Comparison of ENCODE assay signal across 8 mouse cellular contexts in the genomic region with DNA sequence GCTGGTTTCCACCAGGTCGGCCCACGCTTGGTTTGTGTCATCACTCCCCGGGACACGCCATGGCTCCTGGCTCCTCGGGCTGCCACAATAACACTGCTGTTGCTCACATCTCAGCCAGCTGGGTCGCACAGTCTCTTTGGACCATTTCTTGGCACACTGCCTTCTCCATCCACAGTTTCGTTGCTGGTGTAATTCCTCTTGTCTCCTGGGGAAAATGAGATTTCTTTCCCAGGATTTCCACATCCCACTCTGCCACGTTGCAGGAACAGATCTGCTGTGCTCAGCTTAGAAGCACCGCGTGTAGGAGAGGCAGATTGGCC. TPM values are rescaled to one million over a fixed set of nuclear protein-coding genes. Genes with fewer than 3 reads are reported as not detected.
DNase-seq lines count a peak whose midpoint lies in the region; ATAC-seq and TF ChIP-seq lines count a peak whose summit lies in the region.

No protein-coding gene starts in this region.

- peaks cover 28% of the 10 kb centered on the region for H3K4me1 ChIP-seq in erythroblast, embryonic 14.5 days (ENCODE audit: control insufficient read depth)
- peaks cover 24% of the 10 kb centered on the region for H3K4me1 ChIP-seq in embryonic facial prominence, embryonic 10.5 days
- no peaks in the 10 kb centered on the region for H3K4me1 ChIP-seq in intestine, postnatal 0 days (replicated peaks; ENCODE audit: control insufficient read depth, insufficient read depth, low read length)
- peaks cover 17% of the 10 kb centered on the region for H3K4me1 ChIP-seq in limb, embryonic 15.5 days
- peaks cover 18% of the 10 kb centered on the region for H3K4me1 ChIP-seq in neural tube, embryonic 12.5 days

- no peaks in the 10 kb centered on the region for H3K9me3 ChIP-seq in erythroblast, embryonic 14.5 days (ENCODE audit: control insufficient read depth, low read length)
- H3K9me3 ChIP-seq in embryonic facial prominence, embryonic 10.5 days = no peaks in the 10 kb centered on the region
- no peaks in the 10 kb centered on the region for H3K9me3 ChIP-seq in intestine, postnatal 0 days (ENCODE audit: control insufficient read depth)
- no peaks in the 10 kb centered on the region for H3K9me3 ChIP-seq in limb, embryonic 15.5 days
- H3K9me3 ChIP-seq in neural tube, embryonic 12.5 days = no peaks in the 10 kb centered on the region

- H3K27me3 ChIP-seq in erythroblast, embryonic 14.5 days (ENCODE audit: control insufficient read depth) = peaks cover 42% of the 10 kb centered on the region
- H3K27me3 ChIP-seq in embryonic facial prominence, embryonic 10.5 days (replicated peaks; ENCODE audit: low read depth, poor library complexity, severe bottlenecking) = peaks cover 6% of the 10 kb centered on the region; the same call in 1 of the 2 replicates
- H3K27me3 ChIP-seq in intestine, postnatal 0 days (replicated peaks; ENCODE audit: control insufficient read depth, insufficient read depth, low read length) = no peaks in the 10 kb centered on the region; the same call in 1 of the 2 replicates
- no peaks in the 10 kb centered on the region for H3K27me3 ChIP-seq in limb, embryonic 15.5 days
- no peaks in the 10 kb centered on the region for H3K27me3 ChIP-seq in neural tube, embryonic 12.5 days (replicated peaks)

- peaks cover 11% of the 10 kb centered on the region for H3K36me3 ChIP-seq in erythroblast, embryonic 14.5 days (ENCODE audit: control insufficient read depth)
- H3K36me3 ChIP-seq in embryonic facial prominence, embryonic 10.5 days (replicated peaks) = peaks cover 2% of the 10 kb centered on the region
- no peaks in the 10 kb centered on the region for H3K36me3 ChIP-seq in intestine, postnatal 0 days (ENCODE audit: control insufficient read depth, insufficient read depth)
- no peaks in the 10 kb centered on the region for H3K36me3 ChIP-seq in limb, embryonic 15.5 days
- no peaks in the 10 kb centered on the region for H3K36me3 ChIP-seq in neural tube, embryonic 12.5 days

- H3K27ac ChIP-seq in embryonic facial prominence, embryonic 10.5 days (replicated peaks) = peak overlapping the region; percentile 100
- H3K27ac ChIP-seq in intestine, postnatal 0 days (ENCODE audit: low read depth, low read length) = peak overlapping the region; percentile 99
- peak overlapping the region; percentile 99 for H3K27ac ChIP-seq in limb, embryonic 15.5 days
- H3K27ac ChIP-seq in neural tube, embryonic 12.5 days = peak overlapping the region; percentile 99

- no peak for TF ChIP-seq CTCF in intestine, postnatal 0 days (IDR thresholded peaks at IDR 0.05; ENCODE audit: low read depth)

- peak overlapping the region; percentile 99 for H3K4me3 ChIP-seq in erythroblast, embryonic 14.5 days (replicated peaks)
- peak overlapping the region; percentile 100 for H3K4me3 ChIP-seq in embryonic facial prominence, embryonic 10.5 days
- peak overlapping the region; percentile 97 for H3K4me3 ChIP-seq in intestine, postnatal 0 days (ENCODE audit: low read depth, low read length)
- peak overlapping the region; percentile 99 for H3K4me3 ChIP-seq in limb, embryonic 15.5 days
- H3K4me3 ChIP-seq in neural tube, embryonic 12.5 days = peak overlapping the region; percentile 100

- no peak for ATAC-seq in erythroblast, adult 5-6 weeks (replicated peaks; ENCODE audit: low FRiP score, poor library complexity, severe bottlenecking)
- ATAC-seq in intestine, postnatal 0 days = no peak
- no peak for ATAC-seq in limb, embryonic 15.5 days (ENCODE audit: insufficient number of reproducible peaks, low FRiP score, low TSS enrichment, low read depth)
- ATAC-seq in neural tube, embryonic 12.5 days (ENCODE audit: low FRiP score, low read depth) = no peak

- H3K4me2 ChIP-seq in intestine, postnatal 0 days (replicated peaks; ENCODE audit: low read depth) = peak overlapping the region; percentile 89
- H3K4me2 ChIP-seq in limb, embryonic 15.5 days = peak overlapping the region; percentile 73
- peak overlapping the region; percentile 72 for H3K4me2 ChIP-seq in neural tube, embryonic 12.5 days (replicated peaks)

- no peak for DNase-seq in embryonic facial prominence, embryonic 10.5 days (ENCODE audit: low spot score)
- peak; percentile 99 for DNase-seq in heart, adult 11 months
- DNase-seq in urinary bladder, postnatal 14 days (ENCODE audit: low spot score) = peak; percentile 72

- peak overlapping the region; percentile 98; the same call in 1 of the 2 replicates for H3K9ac ChIP-seq in intestine, postnatal 0 days (ENCODE audit: low read depth, low read length)
- H3K9ac ChIP-seq in limb, embryonic 15.5 days = peak overlapping the region; percentile 37
- peak overlapping the region; percentile 100 for H3K9ac ChIP-seq in neural tube, embryonic 12.5 days

- WGBS in embryonic facial prominence, embryonic 10.5 days = 27% methylated on average over 10 of the region's 10 CpGs
- WGBS in intestine, postnatal 0 days = 18% methylated on average over 10 of the region's 10 CpGs
- 12% methylated on average over 10 of the region's 10 CpGs for WGBS in limb, embryonic 15.5 days
- 17% methylated on average over 10 of the region's 10 CpGs for WGBS in neural tube, embryonic 12.5 days

RNA-seq across cellular contexts. Expression of a gene that starts 1.1 kb away (rescaled TPM):
- 10.3 and 12.3 TPM in 2 replicates for polyA plus RNA-seq in erythroblast, embryonic 14.5 days (2012)
- total RNA-seq in erythroblast, adult 5-6 weeks (2015; ENCODE audit: low replicate concordance) = 19.0 and 22.8 TPM in 2 replicates
- total RNA-seq in erythroblast, adult 5-6 weeks (2017; ENCODE audit: low replicate concordance) = 119 and 258 TPM in 2 replicates
- 94.2 and 96.3 TPM in 2 replicates for polyA plus RNA-seq in embryonic facial prominence, embryonic 10.5 days (2016; fragmentation: Nextera tagmentation; extraction: Ambion mirVana)
- 39.6 and 41.9 TPM in 2 replicates for polyA plus RNA-seq in intestine, postnatal 0 days (2015; fragmentation: Nextera tagmentation; extraction: Ambion mirVana)
- polyA plus RNA-seq in limb, embryonic 15.5 days (2015; fragmentation: Nextera tagmentation; extraction: Ambion mirVana) = 76.0 and 85.7 TPM in 2 replicates
- 98.7 and 101 TPM in 2 replicates for polyA plus RNA-seq in neural tube, embryonic 12.5 days (2016; fragmentation: Nextera tagmentation; extraction: Ambion mirVana)

RNA-seq across cellular contexts. Expression of a gene that starts 24.2 kb away (rescaled TPM):
- 4.5 and 6.0 TPM in 2 replicates for polyA plus RNA-seq in erythroblast, embryonic 14.5 days (2012)
- 6.3 and 10.4 TPM in 2 replicates for total RNA-seq in erythroblast, adult 5-6 weeks (2015; ENCODE audit: low replicate concordance)
- total RNA-seq in erythroblast, adult 5-6 weeks (2017; ENCODE audit: low replicate concordance) = 5.7 and 9.3 TPM in 2 replicates
- 15.6 and 18.2 TPM in 2 replicates for polyA plus RNA-seq in embryonic facial prominence, embryonic 10.5 days (2016; fragmentation: Nextera tagmentation; extraction: Ambion mirVana)
- 8.6 and 10.5 TPM in 2 replicates for polyA plus RNA-seq in intestine, postnatal 0 days (2015; fragmentation: Nextera tagmentation; extraction: Ambion mirVana)
- 15.0 and 18.0 TPM in 2 replicates for polyA plus RNA-seq in limb, embryonic 15.5 days (2015; fragmentation: Nextera tagmentation; extraction: Ambion mirVana)
- 27.5 and 27.6 TPM in 2 replicates for polyA plus RNA-seq in neural tube, embryonic 12.5 days (2016; fragmentation: Nextera tagmentation; extraction: Ambion mirVana)

RNA-seq across cellular contexts. Expression of a gene that starts 35.9 kb away (rescaled TPM):
- 8.1 and 8.9 TPM in 2 replicates for polyA plus RNA-seq in erythroblast, embryonic 14.5 days (2012)
- 15.9 and 17.1 TPM in 2 replicates for total RNA-seq in erythroblast, adult 5-6 weeks (2015; ENCODE audit: low replicate concordance)
- total RNA-seq in erythroblast, adult 5-6 weeks (2017; ENCODE audit: low replicate concordance) = 17.0 and 28.0 TPM in 2 replicates
- polyA plus RNA-seq in embryonic facial prominence, embryonic 10.5 days (2016; fragmentation: Nextera tagmentation; extraction: Ambion mirVana) = 45.2 and 46.2 TPM in 2 replicates
- polyA plus RNA-seq in intestine, postnatal 0 days (2015; fragmentation: Nextera tagmentation; extraction: Ambion mirVana) = 43.3 and 44.2 TPM in 2 replicates
- polyA plus RNA-seq in limb, embryonic 15.5 days (2015; fragmentation: Nextera tagmentation; extraction: Ambion mirVana) = 53.4 and 53.9 TPM in 2 replicates
- polyA plus RNA-seq in neural tube, embryonic 12.5 days (2016; fragmentation: Nextera tagmentation; extraction: Ambion mirVana) = 71.3 and 75.6 TPM in 2 replicates

RNA-seq across cellular contexts. Expression of a gene that starts 45.4 kb away (rescaled TPM):
- 575 and 672 TPM in 2 replicates for polyA plus RNA-seq in erythroblast, embryonic 14.5 days (2012)
- 4,977 and 5,433 TPM in 2 replicates for total RNA-seq in erythroblast, adult 5-6 weeks (2015; ENCODE audit: low replicate concordance)
- total RNA-seq in erythroblast, adult 5-6 weeks (2017; ENCODE audit: low replicate concordance) = 6,454 and 7,565 TPM in 2 replicates
- 29.7 and 33.8 TPM in 2 replicates for polyA plus RNA-seq in embryonic facial prominence, embryonic 10.5 days (2016; fragmentation: Nextera tagmentation; extraction: Ambion mirVana)
- 0.29 and 0.34 TPM in 2 replicates for polyA plus RNA-seq in intestine, postnatal 0 days (2015; fragmentation: Nextera tagmentation; extraction: Ambion mirVana)
- polyA plus RNA-seq in limb, embryonic 15.5 days (2015; fragmentation: Nextera tagmentation; extraction: Ambion mirVana) = 5.9 and 10.4 TPM in 2 replicates
- polyA plus RNA-seq in neural tube, embryonic 12.5 days (2016; fragmentation: Nextera tagmentation; extraction: Ambion mirVana) = 18.8 and 23.6 TPM in 2 replicates

RNA-seq across cellular contexts. Expression of a gene that starts 52.1 kb away (rescaled TPM):
- polyA plus RNA-seq in erythroblast, embryonic 14.5 days (2012) = 0.01 and 0.02 TPM in 2 replicates
- total RNA-seq in erythroblast, adult 5-6 weeks (2015; ENCODE audit: low replicate concordance) = not detected in 2 replicates
- total RNA-seq in erythroblast, adult 5-6 weeks (2017; ENCODE audit: low replicate concordance) = not detected in 2 replicates
- polyA plus RNA-seq in embryonic facial prominence, embryonic 10.5 days (2016; fragmentation: Nextera tagmentation; extraction: Ambion mirVana) = 0.09 and 0.10 TPM in 2 replicates
- polyA plus RNA-seq in intestine, postnatal 0 days (2015; fragmentation: Nextera tagmentation; extraction: Ambion mirVana) = 0.05 and 0.09 TPM in 2 replicates
- 0.20 and 0.24 TPM in 2 replicates for polyA plus RNA-seq in limb, embryonic 15.5 days (2015; fragmentation: Nextera tagmentation; extraction: Ambion mirVana)
- not detected in 2 replicates for polyA plus RNA-seq in neural tube, embryonic 12.5 days (2016; fragmentation: Nextera tagmentation; extraction: Ambion mirVana)

Comparison
In these comparisons a context has a peak if more than half of its experiments do, and no peak if none do; other contexts are left out.
1. H3K9ac ChIP-seq: peak in every context shown above with its lines; median percentile 100 in neural tube, embryonic 12.5 days; 98 in intestine, postnatal 0 days; 37 in limb, embryonic 15.5 days.